Mouse (Mus musculus) heart, embryonic 14.5 days (tissue): ENCODE measurements around the gene Ift20. TPM values are rescaled to one million over a fixed set of nuclear protein-coding genes. Genes with fewer than 3 reads are reported as not detected.

Source experiments
- ATAC-seq: fragments of 200-750 bp; cut with Nextera tagmentation; 2 replicates; pipeline ENCODE4 v1.8.0; 2017; ENCODE audit warnings: low read depth, moderate TSS enrichment; ENCODE audit not compliant: insufficient number of reproducible peaks, insufficient read depth, low FRiP score
- H3K27ac ChIP-seq, 2 experiments: fragments of 200-500 bp in 1 of 2; fragments of 300-500 bp in 1 of 2; sonication (generic) in 1 of 2; replicated peaks in 1 of 2; 2 replicates each; pipeline ENCODE4 v1.5.1; 2012 to 2014; ENCODE audit warnings: low read depth in 2 of 2, low read length in 2 of 2, control low read depth in 1 of 2, mild to moderate bottlenecking in 1 of 2, mixed read lengths in 1 of 2; ENCODE audit not compliant: control insufficient read depth in 1 of 2, insufficient read depth in 1 of 2
- H3K27me3 ChIP-seq: fragments of 300-500 bp; sonication (generic); 2 replicates; pipeline ENCODE4 v1.6.1; 2014; ENCODE audit warnings: mild to moderate bottlenecking, low read length, control low read depth; ENCODE audit not compliant: control insufficient read depth, insufficient read depth
- H3K36me3 ChIP-seq: fragments of 300-500 bp; sonication (generic); 2 replicates; pipeline ENCODE4 v1.6.1; 2014; ENCODE audit warnings: mild to moderate bottlenecking, control low read depth, low read length, mixed read lengths; ENCODE audit not compliant: control insufficient read depth, insufficient read depth
- H3K4me1 ChIP-seq, 2 experiments: fragments of 200-500 bp in 1 of 2; fragments of 300-500 bp in 1 of 2; sonication (generic) in 1 of 2; 2 replicates each; pipeline ENCODE4 v1.6.1; 2012 to 2014; ENCODE audit warnings: low read length in 2 of 2, control low read depth in 1 of 2, mixed read lengths in 1 of 2; ENCODE audit not compliant: control insufficient read depth in 2 of 2, insufficient read depth in 2 of 2
- H3K4me2 ChIP-seq: fragments of 300-500 bp; sonication (generic); 2 replicates; pipeline ENCODE4 v1.6.1; 2014; ENCODE audit warnings: mild to moderate bottlenecking, low read length
- H3K4me3 ChIP-seq, 2 experiments: fragments of 200-500 bp in 1 of 2; fragments of 300-500 bp in 1 of 2; sonication (generic) in 1 of 2; 2 replicates each; pipeline ENCODE4 v1.5.1; 2012 to 2014; ENCODE audit warnings: low read length in 2 of 2, mild to moderate bottlenecking in 2 of 2, control low read depth in 1 of 2, low read depth in 1 of 2, moderate library complexity in 1 of 2; ENCODE audit not compliant: control insufficient read depth in 1 of 2, insufficient read depth in 1 of 2
- H3K9ac ChIP-seq: fragments of 300-500 bp; sonication (generic); 2 replicates; pipeline ENCODE4 v1.6.1; 2014; ENCODE audit warnings: mild to moderate bottlenecking, low read length
- H3K9me3 ChIP-seq: fragments of 300-500 bp; sonication (generic); 2 replicates; pipeline ENCODE4 v1.6.1; 2016; ENCODE audit warnings: low read length, control low read depth; ENCODE audit not compliant: control insufficient read depth
- WGBS: fragments of 180-500 bp; shearing (Covaris S2); extraction: QIAGEN DNeasy Blood & Tissue Kit; methylation state at CpG from one replicate; pipeline ENCODE4 v1.1.7; 2014; 5-methylcytosine and 5-hydroxymethylcytosine counted together
- polyA plus RNA-seq: library from polyadenylated mRNA; unstranded; fragments of >200 nt; fragmentation: Nextera tagmentation; extraction: Ambion mirVana; gene quantifications from 2 replicates; pipeline ENCODE4 v1.2.1, GENCODE M21; 2014

Gene Ift20
- polyA plus RNA-seq: 104 and 112 TPM in 2 replicates

DNA sequence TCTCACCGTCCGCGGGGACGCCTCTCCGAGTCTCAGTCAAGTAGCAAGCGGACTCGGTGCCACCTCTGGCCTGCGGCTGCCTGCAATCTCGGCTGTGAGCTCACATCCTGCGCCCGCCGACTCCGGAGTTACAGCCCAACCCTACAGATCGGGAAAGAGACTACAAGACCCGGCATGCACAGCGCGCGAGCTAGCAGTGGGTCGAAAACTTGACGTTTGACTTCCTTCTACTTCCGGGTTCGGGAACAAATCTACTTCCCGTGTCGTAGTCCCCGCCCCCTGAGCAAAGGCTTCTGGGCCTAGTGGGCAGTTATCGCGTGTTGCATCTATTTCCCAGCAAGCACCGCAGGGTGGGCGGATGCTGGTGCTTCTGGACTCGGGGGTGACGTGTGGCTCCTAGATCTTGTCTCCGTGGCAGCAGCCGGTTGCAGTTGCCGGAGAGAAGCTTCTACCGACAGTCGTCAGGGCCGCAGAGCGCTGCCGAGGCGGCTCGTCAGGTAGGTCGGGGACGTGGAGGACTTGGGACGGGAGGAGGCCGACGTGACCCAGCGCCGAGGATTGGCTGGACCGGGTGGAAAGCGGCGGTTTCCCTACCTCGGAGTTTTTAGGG lies at the start of gene Ift20, which contains the start of gene Tnfaip1:
Gene Ift20, plus strand, starts transcription at position 282 of the 610 bp plus-strand sequence.
Gene Tnfaip1, minus strand, starts transcription at position 253 of the 610 bp plus-strand sequence.
- H3K36me3 ChIP-seq: peaks cover 40% of the 10 kb centered on the region
- peak; percentile 95 for ATAC-seq
- H3K9me3 ChIP-seq: no peaks in the 10 kb centered on the region
- under 1% methylated on average over 52 of the region's 52 CpGs for WGBS
- peak within 1 kb of the TSS; percentile 83 to 88 for H3K4me3 ChIP-seq
- H3K9ac ChIP-seq: peak within 1 kb of the TSS; percentile 94
- H3K27ac ChIP-seq: peak within 1 kb of the TSS; percentile 89 to 97
- H3K27me3 ChIP-seq: no peaks in the 10 kb centered on the region
- H3K4me1 ChIP-seq: peaks cover 9 to 25% of the 10 kb centered on the region in 2 experiments
- H3K4me2 ChIP-seq: peak within 1 kb of the TSS; percentile 95

DNA sequence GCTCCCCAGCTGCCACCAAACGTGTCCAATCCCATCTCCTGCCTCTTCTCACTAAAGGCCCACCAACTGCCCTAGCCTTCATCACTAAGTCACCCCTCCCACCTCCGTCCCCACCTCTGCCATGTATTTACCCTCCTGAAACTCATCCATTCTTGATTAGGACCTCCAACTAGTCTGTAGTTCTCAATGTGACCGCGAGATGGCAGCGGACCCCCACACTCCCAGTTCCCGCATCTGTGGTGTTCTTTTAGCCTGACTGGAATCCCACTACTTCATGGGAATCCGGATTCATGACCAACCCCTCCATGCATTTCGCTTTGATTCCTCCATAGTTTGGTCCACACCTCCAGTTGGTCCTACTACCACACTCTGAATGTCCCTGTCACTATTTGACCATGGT lies 48.0 kb upstream of the Ift20 start:
- WGBS: 3% methylated on average over 8 of the region's 8 CpGs

DNA sequence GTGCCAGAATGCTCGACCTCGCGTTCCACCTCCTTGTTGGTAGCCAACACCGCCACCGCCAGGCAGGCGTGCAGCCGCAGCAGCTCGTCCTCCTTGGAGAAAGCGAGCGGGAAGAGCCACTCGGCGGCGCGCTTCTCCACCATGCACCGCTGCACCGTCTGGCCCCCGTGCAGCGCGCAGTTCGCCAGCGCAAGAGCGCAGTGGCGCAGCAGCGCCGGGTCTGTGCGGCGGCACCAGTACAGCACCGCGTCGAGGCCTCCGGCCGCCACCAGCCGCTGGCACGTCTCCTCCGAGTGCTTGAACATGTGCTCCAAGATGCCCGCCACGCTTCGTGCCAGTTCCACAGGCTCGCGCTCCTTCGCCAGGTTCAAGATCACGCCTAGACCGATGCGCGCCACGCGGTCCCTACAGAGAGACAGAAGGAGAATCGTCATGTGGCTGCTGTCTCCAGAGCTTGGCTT lies 45.4 kb upstream of the Ift20 start:
- no peaks in the 10 kb centered on the region for H3K36me3 ChIP-seq
- ATAC-seq: no peak
- peak overlapping the region; percentile 49 for H3K4me2 ChIP-seq
- H3K4me3 ChIP-seq: peak overlapping the region; percentile 13 to 14; a peak in 3 of 4 replicates
- no peaks in the 10 kb centered on the region; a peak in 1 of 4 replicates for H3K4me1 ChIP-seq
- no peaks in the 10 kb centered on the region for H3K9me3 ChIP-seq
- no peak overlapping the region for H3K27ac ChIP-seq
- 10% methylated on average over 44 of the region's 48 CpGs for WGBS
- peaks cover 85% of the 10 kb centered on the region for H3K27me3 ChIP-seq
- no peak overlapping the region for H3K9ac ChIP-seq

More for the DNA sequence above, 48.0 kb upstream of the Ift20 start:
- no peaks in the 10 kb centered on the region for H3K9me3 ChIP-seq
- H3K36me3 ChIP-seq: no peaks in the 10 kb centered on the region
- no peak overlapping the region for H3K4me3 ChIP-seq
- ATAC-seq: no peak
- peaks cover 88% of the 10 kb centered on the region for H3K27me3 ChIP-seq
- no peak overlapping the region for H3K4me2 ChIP-seq
- no peak overlapping the region for H3K9ac ChIP-seq
- no peak overlapping the region for H3K27ac ChIP-seq
- H3K4me1 ChIP-seq: no peaks in the 10 kb centered on the region; a peak in 1 of 4 replicates

DNA sequence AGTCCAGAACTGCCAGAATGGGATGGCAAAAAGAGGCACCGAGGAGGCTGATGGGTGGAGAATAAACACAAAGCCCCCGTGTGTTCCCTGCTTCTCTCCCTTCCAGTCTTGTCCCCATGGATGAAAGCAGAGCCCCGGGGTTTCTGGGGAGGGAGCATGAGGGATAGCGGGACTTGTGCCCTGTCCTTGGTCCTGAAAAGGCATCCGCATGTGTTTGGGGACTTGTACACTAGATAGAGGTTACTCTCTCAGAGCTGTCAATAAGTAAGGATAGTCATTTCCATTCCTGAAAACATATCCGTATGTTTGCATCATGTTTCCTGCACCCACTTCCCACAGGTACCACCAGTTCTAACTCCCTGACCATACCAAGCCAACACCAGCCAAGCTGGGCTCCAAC lies 40.3 kb upstream of the Ift20 start:
- H3K27me3 ChIP-seq: peaks cover 83% of the 10 kb centered on the region
- no peak overlapping the region for H3K9ac ChIP-seq
- no peaks in the 10 kb centered on the region for H3K36me3 ChIP-seq
- H3K4me3 ChIP-seq: no peak overlapping the region
- no peak overlapping the region for H3K4me2 ChIP-seq
- H3K27ac ChIP-seq: no peak overlapping the region
- H3K4me1 ChIP-seq: peaks cover 3 to 5% of the 10 kb centered on the region in 2 experiments; a peak in 2 of 4 replicates
- no peaks in the 10 kb centered on the region for H3K9me3 ChIP-seq
- no peak for ATAC-seq
- WGBS: 4% methylated on average over 6 of the region's 6 CpGs

DNA sequence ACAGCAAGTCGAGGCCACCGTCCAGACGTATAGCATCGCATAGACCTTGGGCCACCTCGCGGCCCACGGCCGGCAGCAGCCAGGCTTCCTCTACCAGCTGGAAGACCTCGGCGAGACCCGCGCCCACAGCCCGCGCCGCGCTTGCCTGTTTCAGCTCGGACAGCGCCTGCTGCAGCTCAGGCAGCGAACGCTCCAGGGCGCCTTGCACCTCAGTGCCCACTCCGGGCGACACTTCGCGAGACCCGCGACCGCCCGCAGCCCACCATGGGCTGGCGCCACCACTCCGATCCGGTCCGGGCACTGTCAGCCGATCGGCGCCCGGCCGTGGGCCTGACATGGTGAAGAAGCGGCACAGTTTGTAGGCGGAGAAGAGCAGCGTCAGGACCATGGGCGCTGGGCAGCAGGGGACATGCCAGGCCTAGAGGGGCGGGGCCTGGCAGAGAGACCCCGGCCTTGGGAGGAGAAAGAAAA lies 39.1 kb upstream of the Ift20 start:
- Histone ChIP-seq H3K9me3 (no peaks in the 10 kb centered on the region), H3K4me2 (peak overlapping the region; percentile 87), H3K27me3 (peaks cover 80% of the 10 kb centered on the region), H3K36me3 (no peaks in the 10 kb centered on the region), H3K4me3 (peak overlapping the region; percentile 42 to 46), H3K4me1 (peaks cover 3 to 5% of the 10 kb centered on the region in 2 experiments; a peak in 2 of 4 replicates), H3K9ac (no peak overlapping the region), H3K27ac (no peak overlapping the region)
- peak; percentile 18; the same call in 1 of the 2 replicates for ATAC-seq
- WGBS: 1% methylated on average over 44 of the region's 44 CpGs

DNA sequence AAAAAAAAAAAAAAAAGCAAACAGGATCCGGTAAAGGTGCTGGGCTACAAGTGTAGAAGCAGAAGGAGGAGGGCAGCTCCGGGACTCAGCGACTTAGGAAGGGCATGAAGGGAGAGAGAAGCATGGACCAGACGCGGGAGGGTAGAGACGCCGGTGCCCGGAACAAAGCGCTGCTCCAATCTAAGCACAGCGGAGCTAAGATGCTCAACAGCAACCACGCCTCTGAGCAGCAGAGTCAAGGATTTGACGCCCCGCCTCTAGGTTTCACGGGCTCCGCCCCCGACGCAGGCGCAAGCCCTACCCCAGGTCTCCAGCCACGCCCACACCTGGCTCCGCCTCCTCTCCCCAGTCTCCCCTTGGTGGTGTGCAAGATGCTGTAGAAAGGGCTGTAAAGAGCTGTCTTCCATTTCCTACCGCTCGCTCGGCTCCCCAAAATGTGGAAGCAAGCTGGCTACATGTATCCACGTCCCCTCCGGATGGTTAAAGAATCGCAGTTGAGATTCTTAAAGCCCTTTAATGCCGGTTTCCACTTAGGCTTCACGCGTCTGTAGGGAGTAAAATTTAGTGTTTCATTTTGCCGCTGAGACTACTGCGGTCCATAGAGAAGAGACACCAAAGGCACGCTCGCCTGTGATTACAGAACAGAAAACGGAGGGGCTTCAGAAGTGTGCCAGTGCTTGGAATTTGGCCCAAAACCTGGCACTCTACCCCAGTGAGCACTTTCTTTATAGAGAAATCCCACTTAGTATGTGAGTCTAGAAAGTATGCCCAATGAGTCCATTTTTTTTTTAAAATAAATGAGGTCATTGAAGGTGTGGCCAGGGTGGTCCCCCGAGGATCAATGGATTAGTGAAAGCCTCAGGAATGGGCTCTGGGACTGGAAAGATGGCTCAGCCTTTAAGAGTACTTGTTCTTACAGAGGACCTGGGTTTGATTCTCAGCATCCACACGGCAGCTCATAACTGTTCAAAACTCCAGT lies 38.3 kb upstream of the Ift20 start, which contains the start of gene Sarm1:
Gene Sarm1, minus strand, starts transcription at position 211 of the 979 bp plus-strand sequence.
- Histone ChIP-seq H3K4me3 (peak within 1 kb of the TSS; percentile 42 to 46), H3K36me3 (no peaks in the 10 kb centered on the region), H3K27me3 (peaks cover 73% of the 10 kb centered on the region), H3K27ac (no peak within 1 kb of the TSS), H3K4me2 (peak within 1 kb of the TSS; percentile 87), H3K4me1 (peaks cover 3 to 5% of the 10 kb centered on the region in 2 experiments; a peak in 2 of 4 replicates), H3K9me3 (no peaks in the 10 kb centered on the region), H3K9ac (no peak within 1 kb of the TSS)
- WGBS: 5% methylated on average over 36 of the region's 36 CpGs
- ATAC-seq: peak; percentile 81

DNA sequence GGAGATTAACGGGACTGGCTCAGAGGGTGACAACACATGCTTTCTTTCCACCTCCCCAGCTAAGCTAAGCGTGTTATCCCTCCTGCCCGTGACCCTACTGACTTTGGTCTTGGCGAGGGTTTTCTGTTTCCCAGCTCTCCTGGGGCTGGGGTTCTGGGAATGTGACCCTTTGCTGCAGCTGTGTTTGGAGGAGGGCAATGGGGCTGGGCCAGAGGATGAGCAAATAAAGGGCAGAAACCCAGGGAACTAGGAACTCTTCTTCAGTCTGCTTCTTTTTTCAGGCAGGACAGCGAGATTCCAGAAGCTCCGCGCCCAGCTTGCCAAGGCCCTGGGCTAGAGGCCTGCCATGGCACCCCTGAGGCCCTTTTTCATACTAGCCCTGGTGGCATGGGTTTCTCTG lies 37.2 kb upstream of the Ift20 start, which contains the start of gene Vtn:
Gene Vtn, plus strand, starts transcription at position 88 of the 400 bp plus-strand sequence.
- Histone ChIP-seq H3K4me3 (peak within 1 kb of the TSS; percentile 42 to 46), H3K9me3 (no peaks in the 10 kb centered on the region), H3K9ac (no peak within 1 kb of the TSS), H3K36me3 (no peaks in the 10 kb centered on the region), H3K4me2 (peak within 1 kb of the TSS; percentile 87), H3K4me1 (peaks cover 3 to 5% of the 10 kb centered on the region in 2 experiments; a peak in 2 of 4 replicates), H3K27ac (no peak within 1 kb of the TSS), H3K27me3 (peaks cover 70% of the 10 kb centered on the region)
- WGBS: 51% methylated on average over 7 of the region's 7 CpGs
- no peak for ATAC-seq
